Mouse (Mus musculus) heart, embryonic 15.5 days (tissue): ENCODE measurements around the gene Srgap1. TPM values are rescaled to one million over a fixed set of nuclear protein-coding genes. Genes with fewer than 3 reads are reported as not detected.
A peak's percentile ranks its signal among the peaks of the same experiment; 100 is the strongest.

Source experiments
- ATAC-seq: fragments of 200-750 bp; cut with Nextera tagmentation; replicated peaks from 2 replicates; pipeline ENCODE4 v1.8.0; 2017; ENCODE audit warnings: low read depth, moderate TSS enrichment; ENCODE audit not compliant: insufficient number of reproducible peaks, insufficient read depth, low FRiP score
- H3K27ac ChIP-seq: fragments of 300-500 bp; sonication (generic); 2 replicates; pipeline ENCODE4 v1.5.1; 2015; ENCODE audit warnings: mild to moderate bottlenecking, inconsistent platforms
- H3K27me3 ChIP-seq: fragments of 300-500 bp; sonication (generic); 2 replicates; pipeline ENCODE4 v1.6.1; 2015; ENCODE audit warnings: inconsistent platforms
- H3K36me3 ChIP-seq: fragments of 300-500 bp; sonication (generic); 2 replicates; pipeline ENCODE4 v1.6.1; 2015; ENCODE audit warnings: mild to moderate bottlenecking, inconsistent platforms
- H3K4me1 ChIP-seq: fragments of 300-500 bp; sonication (generic); replicated peaks from 2 replicates; pipeline ENCODE4 v1.6.1; 2015; ENCODE audit warnings: inconsistent platforms
- H3K4me2 ChIP-seq: fragments of 300-500 bp; sonication (generic); 2 replicates; pipeline ENCODE4 v1.6.1; 2015; ENCODE audit warnings: inconsistent platforms, mild to moderate bottlenecking, moderate library complexity
- H3K4me3 ChIP-seq: fragments of 300-500 bp; sonication (generic); 2 replicates; pipeline ENCODE4 v1.5.1; 2015; ENCODE audit warnings: mild to moderate bottlenecking, inconsistent platforms
- H3K9ac ChIP-seq: fragments of 300-500 bp; sonication (generic); 2 replicates; pipeline ENCODE4 v1.6.1; 2015; ENCODE audit warnings: mild to moderate bottlenecking, inconsistent platforms
- H3K9me3 ChIP-seq: fragments of 300-500 bp; sonication (generic); replicated peaks from 2 replicates; pipeline ENCODE4 v1.6.1; 2016; ENCODE audit warnings: inconsistent platforms
- WGBS: fragments of 180-500 bp; shearing (Covaris S2); methylation state at CpG from one replicate; pipeline ENCODE4 v1.1.7; 2015; ENCODE audit warnings: mixed read lengths; 5-methylcytosine and 5-hydroxymethylcytosine counted together
- polyA plus RNA-seq: library from polyadenylated mRNA; unstranded; fragments of >200 nt; fragmentation: Nextera tagmentation; extraction: Ambion mirVana; gene quantifications from 2 replicates; pipeline ENCODE4 v1.2.1, GENCODE M21; 2015

Srgap1 gene
- polyA plus RNA-seq, 1 experiment from 2014 or later = 7.6 TPM

DNA sequence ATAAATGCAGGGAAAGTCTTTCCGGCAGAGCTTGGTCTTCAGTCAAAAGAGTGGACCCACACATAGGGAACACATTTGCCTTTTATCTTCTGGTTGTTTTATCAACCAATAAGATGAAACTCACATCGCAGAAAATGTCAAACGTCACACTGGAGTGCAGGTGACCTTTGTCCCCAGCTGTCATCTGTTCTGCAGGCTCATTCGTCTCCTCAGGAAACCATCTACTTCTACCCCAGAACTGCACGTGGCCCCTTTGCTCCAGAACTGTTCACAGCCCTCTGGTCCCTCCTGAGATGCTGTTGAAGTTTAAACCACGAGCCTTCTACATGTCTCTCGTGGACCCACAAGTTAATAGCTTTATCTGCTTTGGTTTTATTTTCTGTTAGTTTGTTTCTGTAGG lies 168.3 kb downstream of the Srgap1 start:
- no peak overlapping the region for H3K9ac ChIP-seq
- 39% methylated on average over 7 of the region's 7 CpGs for WGBS

DNA sequence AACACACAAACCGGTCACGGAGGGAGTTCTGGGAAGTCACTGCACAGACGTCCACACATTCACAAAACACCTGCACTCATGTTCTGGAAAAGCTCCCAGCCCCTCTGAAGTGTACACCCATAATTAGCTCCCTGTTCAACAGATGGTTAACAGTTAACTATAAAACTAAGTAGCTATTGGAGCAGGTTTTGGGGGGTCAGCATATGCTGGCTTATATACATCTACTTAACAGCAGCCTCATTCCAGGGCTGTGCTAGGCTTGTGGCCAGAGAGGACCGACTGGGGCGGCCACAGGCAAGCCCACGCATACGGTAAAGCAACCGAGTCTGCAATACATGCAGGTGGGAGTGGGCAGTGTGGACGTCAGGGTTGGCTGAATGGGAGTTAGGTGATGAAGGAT lies 169.2 kb downstream of the Srgap1 start:
- no peaks in the 10 kb centered on the region for H3K9me3 ChIP-seq
- no peak overlapping the region for H3K27ac ChIP-seq
- ATAC-seq = peak; percentile 37; the same call in 1 of the 2 replicates
- H3K36me3 ChIP-seq = no peaks in the 10 kb centered on the region
- no peaks in the 10 kb centered on the region for H3K27me3 ChIP-seq
- H3K9ac ChIP-seq = no peak overlapping the region
- WGBS = 53% methylated on average over 9 of the region's 9 CpGs
- H3K4me3 ChIP-seq = no peak overlapping the region
- peaks cover 19% of the 10 kb centered on the region for H3K4me1 ChIP-seq
- H3K4me2 ChIP-seq = no peak overlapping the region

More for the DNA sequence above, 168.3 kb downstream of the Srgap1 start:
- Histone ChIP-seq H3K9me3 (no peaks in the 10 kb centered on the region), H3K27me3 (no peaks in the 10 kb centered on the region), H3K4me1 (peaks cover 14% of the 10 kb centered on the region), H3K4me2 (no peak overlapping the region), H3K4me3 (no peak overlapping the region), H3K27ac (no peak overlapping the region), H3K36me3 (no peaks in the 10 kb centered on the region)
- ATAC-seq = no peak

DNA sequence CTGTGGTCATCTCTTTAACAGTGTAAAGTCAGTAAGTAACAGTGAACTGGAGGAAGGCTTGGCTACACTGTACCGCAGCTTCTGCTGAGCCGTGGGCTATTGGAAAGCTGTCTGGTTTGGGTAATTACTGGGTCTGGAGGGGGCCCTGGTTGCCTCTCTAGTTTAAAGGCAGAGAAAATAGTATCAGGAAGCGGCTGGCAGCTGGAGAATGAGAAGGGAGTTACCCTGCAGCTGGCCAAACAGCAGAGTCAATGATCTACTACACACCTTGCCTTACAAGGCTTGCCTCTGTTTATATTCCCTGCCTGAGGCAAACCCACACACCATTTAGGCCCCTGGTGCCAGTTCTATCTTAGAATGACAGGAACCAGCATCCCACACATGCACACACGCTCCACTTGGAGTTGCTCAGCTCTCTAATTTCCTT lies 174.0 kb downstream of the Srgap1 start:
- 28% methylated on average over 4 of the region's 4 CpGs for WGBS
- no peak overlapping the region for H3K4me3 ChIP-seq
- no peaks in the 10 kb centered on the region for H3K27me3 ChIP-seq
- peaks cover 15% of the 10 kb centered on the region for H3K36me3 ChIP-seq
- H3K9me3 ChIP-seq = no peaks in the 10 kb centered on the region
- ATAC-seq = no peak
- H3K4me2 ChIP-seq = no peak overlapping the region
- peaks cover 14% of the 10 kb centered on the region for H3K4me1 ChIP-seq
- no peak overlapping the region for H3K9ac ChIP-seq
- H3K27ac ChIP-seq = no peak overlapping the region

DNA sequence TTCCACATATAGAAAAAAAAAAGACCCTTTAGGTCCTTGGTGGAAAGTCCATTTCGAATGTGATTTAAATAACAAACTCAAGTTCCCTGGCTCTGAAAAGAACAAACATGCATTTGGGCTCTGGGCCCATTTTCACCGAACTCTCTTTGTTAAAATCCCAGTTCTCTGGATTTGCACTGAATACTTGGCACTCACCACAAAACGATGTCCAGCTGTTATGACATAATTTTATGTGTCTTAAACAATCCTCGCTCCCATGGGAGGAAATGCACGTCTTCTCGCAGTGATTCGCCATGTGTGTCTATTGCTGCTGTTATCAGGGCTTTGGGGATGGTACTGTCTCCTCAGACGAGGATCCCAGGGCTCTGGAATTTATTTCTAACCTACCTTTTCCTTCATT lies 177.2 kb downstream of the Srgap1 start:
- Histone ChIP-seq H3K36me3 (peaks cover 15% of the 10 kb centered on the region), H3K4me3 (no peak overlapping the region), H3K9ac (no peak overlapping the region), H3K4me1 (peaks cover 6% of the 10 kb centered on the region), H3K4me2 (no peak overlapping the region), H3K27me3 (no peaks in the 10 kb centered on the region), H3K9me3 (no peaks in the 10 kb centered on the region), H3K27ac (no peak overlapping the region)
- no peak for ATAC-seq
- WGBS = 66% methylated on average over 8 of the region's 8 CpGs

DNA sequence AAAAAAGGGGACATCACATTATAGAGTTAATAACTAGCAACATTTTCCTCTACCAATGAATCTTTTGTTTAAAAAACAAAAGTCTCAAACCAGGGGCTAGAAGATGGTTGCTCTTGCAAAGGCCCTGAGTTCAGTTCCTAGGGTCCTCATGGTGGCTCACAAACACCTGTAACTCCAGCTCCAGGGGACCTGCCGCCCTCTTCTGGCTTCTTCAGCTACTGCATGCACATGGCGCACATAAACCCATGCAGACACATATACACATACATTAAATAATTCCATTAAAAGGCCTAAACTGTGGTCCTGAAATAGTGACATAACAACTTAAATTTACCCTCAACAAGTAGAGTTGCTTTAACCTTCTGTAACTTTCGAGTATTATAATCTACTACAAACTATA lies 178.9 kb downstream of the Srgap1 start:
- 94% methylated on average over 3 of the region's 3 CpGs for whole genome bisulfite sequencing
- no peak overlapping the region for H3K27ac ChIP-seq
- H3K9me3 ChIP-seq = no peaks in the 10 kb centered on the region

DNA sequence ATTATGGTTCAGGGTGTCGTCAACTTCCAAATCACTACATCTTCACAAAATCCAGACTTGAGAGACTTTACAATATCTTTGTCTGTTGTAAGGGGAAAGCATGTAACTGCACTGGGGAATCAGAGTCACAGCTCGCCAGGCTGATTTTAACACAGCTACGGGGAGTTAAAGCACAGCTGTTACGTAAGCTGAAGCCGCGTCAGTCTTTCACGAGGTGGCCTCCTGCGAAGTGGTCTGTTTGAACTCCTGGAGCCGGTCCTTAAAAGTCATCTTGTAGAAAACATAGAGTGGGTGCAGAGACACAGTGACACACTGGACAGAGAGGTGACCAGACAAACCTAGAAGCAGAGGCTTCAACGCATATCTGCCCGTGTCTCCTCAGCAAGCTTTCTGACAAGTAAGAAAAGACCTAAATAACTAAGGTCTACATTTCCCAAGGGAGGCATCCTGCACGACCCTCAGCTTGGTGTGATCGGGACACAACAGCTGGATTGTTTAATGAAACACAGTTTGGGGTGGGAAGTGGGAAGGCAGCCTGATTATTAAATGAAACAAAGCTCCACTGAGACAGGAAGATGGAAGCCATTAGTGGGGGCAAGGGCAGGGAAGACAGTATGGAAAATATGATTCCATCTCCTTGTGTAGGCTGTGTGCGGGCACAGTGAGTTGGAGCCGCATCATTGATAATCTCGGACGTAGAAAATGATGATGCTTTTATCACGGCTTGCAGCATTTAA lies 181.4 kb downstream of the Srgap1 start:
- ATAC-seq = no peak
- WGBS = 51% methylated on average over 18 of the region's 18 CpGs
- H3K27ac ChIP-seq = no peak overlapping the region

More for the DNA sequence above, 178.9 kb downstream of the Srgap1 start:
- Histone ChIP-seq H3K4me2 (no peak overlapping the region), H3K4me3 (no peak overlapping the region), H3K9ac (no peak overlapping the region), H3K27me3 (no peaks in the 10 kb centered on the region), H3K4me1 (peaks cover 5% of the 10 kb centered on the region), H3K36me3 (peaks cover 15% of the 10 kb centered on the region)
- no peak for ATAC-seq

DNA sequence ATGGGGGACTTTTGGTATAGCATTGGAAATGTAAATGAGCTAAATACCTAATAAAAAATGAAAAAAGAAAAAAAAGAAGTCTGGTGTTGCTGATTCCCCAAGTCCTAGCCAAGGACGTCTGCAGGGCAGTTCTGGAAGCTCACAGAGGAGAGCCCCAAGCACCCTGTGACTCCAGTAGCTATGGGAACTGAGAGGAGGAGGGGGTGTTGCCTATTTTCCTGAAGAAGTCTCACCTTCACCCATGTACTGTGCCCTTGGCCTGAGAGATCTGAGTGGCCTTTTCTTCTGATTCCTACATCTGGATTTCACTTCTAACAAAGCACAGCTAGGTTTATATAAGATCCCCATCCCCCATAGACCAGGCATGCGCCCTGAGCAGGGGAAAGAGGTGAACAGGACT lies 186.2 kb downstream of the Srgap1 start:
- 67% methylated on average over 2 of the region's 2 CpGs for WGBS
- H3K27me3 ChIP-seq = no peaks in the 10 kb centered on the region

More for the DNA sequence above, 181.4 kb downstream of the Srgap1 start:
- H3K9me3 ChIP-seq = no peaks in the 10 kb centered on the region
- 0 out of 2 replicates have a peak overlapping the region, but pooled peaks have one; percentile 1 for H3K4me2 ChIP-seq
- H3K27me3 ChIP-seq = no peaks in the 10 kb centered on the region
- H3K4me1 ChIP-seq = peaks cover 8% of the 10 kb centered on the region
- H3K4me3 ChIP-seq = no peak overlapping the region
- no peak overlapping the region for H3K9ac ChIP-seq
- H3K36me3 ChIP-seq = peaks cover 15% of the 10 kb centered on the region

DNA sequence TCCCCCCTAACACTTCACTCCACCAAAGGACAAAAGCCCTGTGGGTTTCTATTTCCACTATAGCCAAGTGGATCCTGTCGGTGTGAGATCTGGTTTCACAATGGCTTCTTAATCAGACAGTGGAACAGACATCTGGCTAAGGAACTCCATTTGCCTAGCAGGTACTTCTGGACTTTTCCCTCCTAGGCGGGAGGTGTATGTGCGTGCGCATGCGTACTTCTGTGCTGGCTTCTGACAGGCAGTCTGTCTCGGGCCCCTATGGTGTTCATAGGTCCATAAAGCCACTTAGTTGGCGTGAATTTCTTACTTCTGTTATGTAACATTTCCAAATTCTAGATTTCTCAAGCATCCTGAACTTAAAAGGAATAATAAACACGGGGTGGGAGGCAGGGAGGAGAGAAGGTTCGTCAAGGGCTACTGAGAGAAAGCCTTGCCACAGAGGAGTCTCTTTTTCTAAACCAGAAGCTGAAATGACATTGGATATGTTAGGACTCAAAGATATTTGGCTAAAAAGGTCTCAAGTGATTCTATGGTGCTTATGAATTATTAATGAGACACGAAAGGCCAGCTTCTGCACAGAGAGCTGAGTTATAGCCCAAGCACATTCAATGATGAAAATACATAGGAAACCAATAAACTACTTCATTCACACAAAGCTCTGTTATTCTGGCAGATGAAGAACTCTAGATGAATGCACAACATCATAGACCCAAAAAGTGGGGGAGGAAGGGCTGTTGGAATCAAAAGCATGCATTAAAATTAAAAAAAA lies 187.1 kb downstream of the Srgap1 start:
- H3K4me2 ChIP-seq = no peak overlapping the region
- H3K9ac ChIP-seq = no peak overlapping the region
- 84% methylated on average over 10 of the region's 10 CpGs for WGBS
- H3K4me3 ChIP-seq = no peak overlapping the region
- H3K9me3 ChIP-seq = no peaks in the 10 kb centered on the region
- peaks cover 6% of the 10 kb centered on the region for H3K4me1 ChIP-seq
- no peaks in the 10 kb centered on the region for H3K36me3 ChIP-seq
- no peak overlapping the region for H3K27ac ChIP-seq
- no peaks in the 10 kb centered on the region for H3K27me3 ChIP-seq
- no peak for ATAC-seq

More for the DNA sequence above, 186.2 kb downstream of the Srgap1 start:
- Histone ChIP-seq H3K4me3 (no peak overlapping the region), H3K4me1 (peaks cover 6% of the 10 kb centered on the region), H3K9ac (no peak overlapping the region), H3K27ac (no peak overlapping the region), H3K36me3 (no peaks in the 10 kb centered on the region), H3K4me2 (no peak overlapping the region), H3K9me3 (no peaks in the 10 kb centered on the region)
- ATAC-seq = no peak

DNA sequence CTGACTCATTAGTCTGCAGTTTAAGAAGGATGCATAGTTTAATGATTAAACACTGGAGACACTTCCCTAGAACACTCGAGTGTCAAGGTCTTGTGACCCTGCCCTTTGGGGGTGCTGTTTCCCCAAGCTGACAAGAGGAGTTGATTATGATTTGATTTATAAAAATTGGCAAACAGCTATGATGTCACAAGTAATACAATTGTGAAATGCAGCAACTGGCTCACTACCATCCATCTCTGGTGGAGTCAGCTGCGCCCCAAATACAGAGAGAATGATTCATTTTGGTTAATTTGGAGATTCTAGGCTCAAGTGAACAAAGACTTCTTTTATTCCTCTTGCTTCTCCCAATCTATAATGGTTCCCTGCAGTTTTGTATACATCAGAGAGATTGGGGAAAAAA lies 188.2 kb downstream of the Srgap1 start:
- no peaks in the 10 kb centered on the region for H3K27me3 ChIP-seq
- H3K9ac ChIP-seq = no peak overlapping the region
- 85% methylated on average over 2 of the region's 2 CpGs for WGBS
- H3K4me1 ChIP-seq = peaks cover 6% of the 10 kb centered on the region
- no peaks in the 10 kb centered on the region for H3K9me3 ChIP-seq
- no peaks in the 10 kb centered on the region for H3K36me3 ChIP-seq
- H3K27ac ChIP-seq = no peak overlapping the region
- no peak for ATAC-seq
- no peak overlapping the region for H3K4me3 ChIP-seq
- H3K4me2 ChIP-seq = no peak overlapping the region

DNA sequence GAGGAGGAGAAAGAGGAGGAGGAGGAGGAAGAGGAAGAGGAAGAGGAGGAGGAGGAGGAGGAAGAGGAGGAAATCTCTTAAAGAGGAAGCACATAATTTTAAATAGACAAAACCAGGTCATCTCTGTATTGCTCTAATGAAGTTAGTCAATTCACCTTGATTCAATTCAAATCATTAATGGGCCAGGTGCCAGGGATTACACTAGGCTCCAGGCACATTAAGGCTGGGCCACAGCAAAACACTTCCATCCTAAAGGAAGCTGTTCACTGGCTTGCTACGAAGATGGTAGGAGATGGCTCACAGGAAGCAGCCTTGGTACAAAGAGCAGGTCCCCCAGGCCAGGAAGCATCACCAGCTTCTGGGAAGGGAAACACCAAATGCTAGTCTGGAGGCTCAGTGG lies 189.0 kb downstream of the Srgap1 start:
- Histone ChIP-seq H3K36me3 (no peaks in the 10 kb centered on the region), H3K9ac (no peak overlapping the region), H3K4me3 (no peak overlapping the region), H3K4me1 (peaks cover 6% of the 10 kb centered on the region), H3K9me3 (no peaks in the 10 kb centered on the region), H3K4me2 (no peak overlapping the region), H3K27me3 (no peaks in the 10 kb centered on the region), H3K27ac (no peak overlapping the region)
- 74% methylated on average over 1 of the region's 1 CpGs for WGBS
- ATAC-seq = no peak

DNA sequence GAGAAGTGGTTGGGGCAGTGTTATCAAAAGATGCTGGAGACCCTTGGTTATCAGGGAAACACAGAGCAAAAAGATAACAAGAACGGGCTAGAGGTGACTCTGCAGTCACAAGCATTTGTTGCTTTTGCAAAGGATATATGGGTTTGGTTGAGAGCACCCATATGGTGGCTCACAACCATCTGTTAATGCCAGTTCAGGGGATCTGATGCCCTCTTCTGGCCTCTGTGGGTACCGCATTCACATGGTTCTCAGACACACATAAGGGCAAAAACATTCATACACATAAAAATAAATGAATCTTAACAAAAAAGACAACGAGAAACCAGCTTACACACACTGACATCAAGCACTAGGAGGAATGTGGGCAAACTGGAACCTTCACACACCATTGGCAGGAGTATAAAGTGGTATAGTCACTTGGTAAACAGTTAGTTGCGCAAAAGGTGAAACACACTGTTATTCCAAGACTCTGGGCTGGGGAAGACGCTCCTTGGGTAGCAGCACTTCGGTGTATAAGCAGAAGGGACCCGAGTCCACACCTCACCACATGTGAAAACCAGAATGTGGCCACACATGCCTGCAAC lies 191.2 kb downstream of the Srgap1 start:
- ATAC-seq = no peak
- WGBS = 77% methylated on average over 7 of the region's 7 CpGs

More for the DNA sequence above, 191.2 kb downstream of the Srgap1 start:
- H3K4me2 ChIP-seq = no peak overlapping the region
- H3K4me1 ChIP-seq = peaks cover 1% of the 10 kb centered on the region; the same call in 1 of the 2 replicates
- H3K27ac ChIP-seq = no peak overlapping the region
- H3K9ac ChIP-seq = no peak overlapping the region
- H3K36me3 ChIP-seq = no peaks in the 10 kb centered on the region
- H3K27me3 ChIP-seq = no peaks in the 10 kb centered on the region
- no peaks in the 10 kb centered on the region for H3K9me3 ChIP-seq
- H3K4me3 ChIP-seq = no peak overlapping the region
